Mouse (Mus musculus) embryonic facial prominence, embryonic 11.5 days (tissue): Measurements from ENCODE around the gene Gm20388. TPM values are rescaled to one million over a fixed set of nuclear protein-coding genes. Genes with fewer than 3 reads are reported as not detected.

ENCODE experiments used
- ATAC-seq: fragments of 200-750 bp; cut with Nextera tagmentation; replicated peaks from 2 replicates; pipeline ENCODE4 v1.8.0; 2017; ENCODE audit warnings: low read depth; ENCODE audit not compliant: insufficient number of reproducible peaks, low FRiP score, low TSS enrichment
- DNase-seq: peaks from one replicate; pipeline ENCODE4 v3.0.0-alpha.2; 2015; ENCODE audit warnings: low spot score
- H3K27ac ChIP-seq: fragments of 300-500 bp; sonication (generic); replicated peaks from 2 replicates; pipeline ENCODE4 v1.5.1; 2014; ENCODE audit warnings: mild to moderate bottlenecking, low read depth, low read length, control low read depth
- H3K27me3 ChIP-seq: fragments of 300-500 bp; sonication (generic); 2 replicates; pipeline ENCODE4 v1.6.1; 2014; ENCODE audit warnings: mild to moderate bottlenecking, low read length, moderate library complexity, mixed read lengths; ENCODE audit not compliant: control insufficient read depth, insufficient read depth
- H3K36me3 ChIP-seq: fragments of 300-500 bp; sonication (generic); replicated peaks from 2 replicates; pipeline ENCODE4 v1.6.1; 2014; ENCODE audit warnings: low read depth, mild to moderate bottlenecking, low read length, moderate library complexity, mixed read lengths; ENCODE audit not compliant: control insufficient read depth, insufficient read depth
- H3K4me1 ChIP-seq: fragments of 300-500 bp; sonication (generic); 2 replicates; pipeline ENCODE4 v1.6.1; 2014; ENCODE audit warnings: low read length, mixed read lengths; ENCODE audit not compliant: control insufficient read depth, insufficient read depth
- H3K4me2 ChIP-seq: fragments of 300-500 bp; sonication (generic); 2 replicates; pipeline ENCODE4 v1.6.1; 2014; ENCODE audit warnings: low read depth, mild to moderate bottlenecking, control low read depth, low read length, moderate library complexity
- H3K4me3 ChIP-seq: fragments of 300-500 bp; sonication (generic); 2 replicates; pipeline ENCODE4 v1.5.1; 2014; ENCODE audit warnings: low read depth, low read length, control low read depth
- H3K9ac ChIP-seq: fragments of 300-500 bp; sonication (generic); replicated peaks from 2 replicates; pipeline ENCODE4 v1.6.1; 2014; ENCODE audit warnings: mild to moderate bottlenecking, control low read depth, low read length
- H3K9me3 ChIP-seq: fragments of 300-500 bp; sonication (generic); replicated peaks from 2 replicates; pipeline ENCODE4 v1.6.1; 2016; ENCODE audit warnings: mild to moderate bottlenecking, low read length, inconsistent platforms, mixed read lengths; ENCODE audit not compliant: control insufficient read depth
- WGBS: fragments of 180-500 bp; shearing (Covaris S2); extraction: QIAGEN DNeasy Blood & Tissue Kit; methylation state at CpG from one replicate; pipeline ENCODE4 v1.1.7; 2014; 5-methylcytosine and 5-hydroxymethylcytosine counted together
- polyA plus RNA-seq: library from polyadenylated mRNA; unstranded; fragments of >200 nt; fragmentation: Nextera tagmentation; extraction: Ambion mirVana; gene quantifications from 2 replicates; pipeline ENCODE4 v1.2.1, GENCODE M21; 2014

Gene Gm20388
- polyA plus RNA-seq, 1 experiment from 2014 or later = 3.1 TPM

GRCm38 (mm10) chr8:123401936-123402335, 3491.3 kb downstream of the Gm20388 start:
- no peaks in the 10 kb centered on the region for H3K27me3 ChIP-seq
- no peak overlapping the region for H3K4me3 ChIP-seq
- H3K4me1 ChIP-seq = no peaks in the 10 kb centered on the region
- peaks cover 4% of the 10 kb centered on the region for H3K36me3 ChIP-seq
- WGBS = 92% methylated on average over 9 of the region's 9 CpGs
- H3K9ac ChIP-seq = no peak overlapping the region
- H3K27ac ChIP-seq = no peak overlapping the region
- H3K4me2 ChIP-seq = no peak overlapping the region
- DNase-seq = no peak
- no peak for ATAC-seq
- H3K9me3 ChIP-seq = no peaks in the 10 kb centered on the region

GRCm38 (mm10) chr8:123402730-123403326, 3492.2 kb downstream of the Gm20388 start:
- H3K27ac ChIP-seq = no peak overlapping the region
- H3K36me3 ChIP-seq = peaks cover 4% of the 10 kb centered on the region
- no peak overlapping the region for H3K4me3 ChIP-seq
- no peaks in the 10 kb centered on the region for H3K9me3 ChIP-seq
- 89% methylated on average over 9 of the region's 9 CpGs for WGBS
- H3K27me3 ChIP-seq = no peaks in the 10 kb centered on the region
- no peak overlapping the region for H3K4me2 ChIP-seq
- no peaks in the 10 kb centered on the region for H3K4me1 ChIP-seq
- no peak for ATAC-seq
- no peak for DNase-seq
- H3K9ac ChIP-seq = no peak overlapping the region

- WGBS = 25% methylated on average over 8 of the region's 8 CpGs
- no peaks in the 10 kb centered on the region for H3K9me3 ChIP-seq
Observed at GRCm38 (mm10) chr8:123404521-123404920, 3493.9 kb downstream of the Gm20388 start.

GRCm38 (mm10) chr8:123406786-123407185, 3496.1 kb downstream of the Gm20388 start, which contains the start of gene Mc1r:
Mc1r (plus strand) TSS chr8:123407107.
- H3K4me3 ChIP-seq = no peak within 1 kb of the TSS
- H3K4me1 ChIP-seq = no peaks in the 10 kb centered on the region
- no peaks in the 10 kb centered on the region for H3K9me3 ChIP-seq
- peaks cover 23% of the 10 kb centered on the region for H3K27me3 ChIP-seq
- no peak within 1 kb of the TSS for H3K9ac ChIP-seq
- H3K27ac ChIP-seq = no peak within 1 kb of the TSS
- H3K4me2 ChIP-seq = no peak within 1 kb of the TSS
- H3K36me3 ChIP-seq = no peaks in the 10 kb centered on the region; the same call in none of the 2 replicates
- ATAC-seq (no peak), DNase-seq (peak; percentile 74)
- whole genome bisulfite sequencing = 7% methylated on average over 4 of the region's 4 CpGs

More at GRCm38 (mm10) chr8:123404521-123404920, 3493.9 kb downstream of the Gm20388 start:
- Histone ChIP-seq H3K4me1 (no peaks in the 10 kb centered on the region), H3K9ac (no peak overlapping the region), H3K36me3 (no peaks in the 10 kb centered on the region; the same call in none of the 2 replicates), H3K4me3 (no peak overlapping the region), H3K27ac (no peak overlapping the region), H3K27me3 (peaks cover 4% of the 10 kb centered on the region; the same call in 1 of the 2 replicates), H3K4me2 (no peak overlapping the region)
- ATAC-seq (no peak), DNase-seq (no peak)

- ATAC-seq = no peak
- no peaks in the 10 kb centered on the region for H3K9me3 ChIP-seq
- no peak overlapping the region for H3K4me2 ChIP-seq
- H3K4me3 ChIP-seq = no peak overlapping the region
- H3K9ac ChIP-seq = no peak overlapping the region
- no peaks in the 10 kb centered on the region; the same call in 1 of the 2 replicates for H3K36me3 ChIP-seq
- H3K27ac ChIP-seq = no peak overlapping the region
- H3K27me3 ChIP-seq = peaks cover 31% of the 10 kb centered on the region
- H3K4me1 ChIP-seq = no peaks in the 10 kb centered on the region
- DNase-seq = no peak
- WGBS = 93% methylated on average over 13 of the region's 13 CpGs
Observed at GRCm38 (mm10) chr8:123407612-123408011, 3497.0 kb downstream of the Gm20388 start.

GRCm38 (mm10) chr8:123408586-123409544, 3498.2 kb downstream of the Gm20388 start:
- H3K36me3 ChIP-seq = no peaks in the 10 kb centered on the region
- H3K27me3 ChIP-seq = peaks cover 42% of the 10 kb centered on the region
- DNase-seq (no peak), ATAC-seq (no peak)
- WGBS = 74% methylated on average over 9 of the region's 9 CpGs
- no peak overlapping the region for H3K4me2 ChIP-seq
- no peaks in the 10 kb centered on the region for H3K4me1 ChIP-seq
- no peak overlapping the region for H3K4me3 ChIP-seq
- H3K9ac ChIP-seq = no peak overlapping the region
- no peak overlapping the region for H3K27ac ChIP-seq
- no peaks in the 10 kb centered on the region for H3K9me3 ChIP-seq

GRCm38 (mm10) chr8:123410049-123410587, 3499.5 kb downstream of the Gm20388 start:
- H3K9me3 ChIP-seq = no peaks in the 10 kb centered on the region
- no peaks in the 10 kb centered on the region for H3K36me3 ChIP-seq
- peaks cover 45% of the 10 kb centered on the region for H3K27me3 ChIP-seq
- no peak overlapping the region for H3K27ac ChIP-seq
- WGBS = 53% methylated on average over 8 of the region's 8 CpGs
- no peak overlapping the region; the same call in none of the 2 replicates for H3K9ac ChIP-seq
- DNase-seq = peak; percentile 40
- H3K4me1 ChIP-seq = no peaks in the 10 kb centered on the region
- no peak overlapping the region for H3K4me3 ChIP-seq
- no peak for ATAC-seq
- no peak overlapping the region; the same call in 1 of the 2 replicates for H3K4me2 ChIP-seq
